Mouse (Mus musculus): ENCODE data around the gene Ces1e.
"Not testable (repeated sequence)": the region's sequence is repeated elsewhere in the genome, so short reads cannot be mapped to it uniquely, and the experiment has no call there.

Ces1e gene

GRCm38 (mm10) chr8:93229446-93229845 lies at the start of gene Ces1e:
Gene Ces1e, minus strand, starts transcription at chr8:93229619.
- DNase-seq (ENCODE audit: low spot score), result no peak

- DNase-seq (ENCODE audit: low spot score), result no peak
These were observed 48.9 kb upstream of the Ces1e start for GRCm38 (mm10) chr8:93278176-93278805.

- DNase-seq (ENCODE audit: low spot score), result no peak
These were observed 45.2 kb upstream of the Ces1e start for GRCm38 (mm10) chr8:93274609-93275008.

GRCm38 (mm10) chr8:93273321-93273720 lies 43.9 kb upstream of the Ces1e start:
- DNase-seq (ENCODE audit: low spot score), result peak; percentile 25

- peak; percentile 46 for DNase-seq (ENCODE audit: low spot score)
These were observed 43.3 kb upstream of the Ces1e start for GRCm38 (mm10) chr8:93272686-93273085.

- DNase-seq (ENCODE audit: low spot score), result no peak
These were observed 32.0 kb upstream of the Ces1e start for GRCm38 (mm10) chr8:93261436-93261835.

- no peak for DNase-seq (ENCODE audit: low spot score)
These were observed 23.0 kb upstream of the Ces1e start for GRCm38 (mm10) chr8:93252400-93252925.

GRCm38 (mm10) chr8:93246057-93246456 lies 16.6 kb upstream of the Ces1e start:
- no peak for DNase-seq (ENCODE audit: low spot score)

- DNase-seq (ENCODE audit: low spot score), result no peak
These were observed 10.5 kb upstream of the Ces1e start for GRCm38 (mm10) chr8:93239884-93240283.

- DNase-seq (ENCODE audit: low spot score), result no peak
These were observed 6.3 kb upstream of the Ces1e start for GRCm38 (mm10) chr8:93235681-93236080.

GRCm38 (mm10) chr8:93234706-93235105 lies 5.3 kb upstream of the Ces1e start:
- no peak for DNase-seq (ENCODE audit: low spot score)

GRCm38 (mm10) chr8:93234068-93234467 lies 4.6 kb upstream of the Ces1e start:
- no peak for DNase-seq (ENCODE audit: low spot score)

GRCm38 (mm10) chr8:93228673-93229370 lies 597 bp downstream of the Ces1e start:
- no peak for DNase-seq (ENCODE audit: low spot score)

- DNase-seq (ENCODE audit: low spot score), result not testable (repeated sequence)
These were observed 2.9 kb downstream of the Ces1e start for GRCm38 (mm10) chr8:93226471-93226870.

GRCm38 (mm10) chr8:93221896-93222295 lies 7.5 kb downstream of the Ces1e start:
- DNase-seq (ENCODE audit: low spot score), result no peak

GRCm38 (mm10) chr8:93217867-93218266 lies 11.6 kb downstream of the Ces1e start:
- DNase-seq (ENCODE audit: low spot score), result no peak

GRCm38 (mm10) chr8:93217375-93217774 lies 12.0 kb downstream of the Ces1e start:
- DNase-seq (ENCODE audit: low spot score), result no peak

- DNase-seq (ENCODE audit: low spot score), result no peak
These were observed 18.3 kb downstream of the Ces1e start for GRCm38 (mm10) chr8:93211091-93211490.

- DNase-seq (ENCODE audit: low spot score), result not testable (repeated sequence)
These were observed 30.3 kb downstream of the Ces1e start for GRCm38 (mm10) chr8:93199146-93199545.

- peak; percentile 60 for DNase-seq (ENCODE audit: low spot score)
These were observed 31.5 kb downstream of the Ces1e start, which contains the start of gene Ces1d for GRCm38 (mm10) chr8:93197685-93198525. Gene Ces1d, minus strand, starts transcription at chr8:93197838.

GRCm38 (mm10) chr8:93196436-93196835 lies 33.0 kb downstream of the Ces1e start:
- DNase-seq (ENCODE audit: low spot score), result no peak

GRCm38 (mm10) chr8:93180581-93181129 lies 48.8 kb downstream of the Ces1e start:
- no peak for DNase-seq (ENCODE audit: low spot score)
